Mouse (Mus musculus) megakaryocyte, embryonic 14.5 days (primary cell): ENCODE results near the gene Cpe. TPM values are rescaled to one million over a fixed set of nuclear protein-coding genes. Genes with fewer than 3 reads are reported as not detected.

Source experiments
- H3K27me3 ChIP-seq: replicated peaks from 2 replicates; pipeline ENCODE3; 2012; ENCODE audit warnings: inconsistent platforms
- H3K36me3 ChIP-seq: replicated peaks from 2 replicates; pipeline ENCODE3; 2012; ENCODE audit warnings: low read length, inconsistent platforms, mixed read lengths
- H3K4me1 ChIP-seq: 2 replicates; pipeline ENCODE4 v1.6.1; 2012; ENCODE audit warnings: inconsistent platforms
- H3K4me3 ChIP-seq: replicated peaks from 2 replicates; pipeline ENCODE3; 2012; ENCODE audit warnings: moderate library complexity, mild to moderate bottlenecking, inconsistent platforms
- H3K9me3 ChIP-seq: 2 replicates; pipeline ENCODE4 v1.6.1; 2012; ENCODE audit warnings: inconsistent platforms
- FLI1 ChIP-seq: IDR thresholded peaks from 2 replicates; pipeline ENCODE4 v1.6.1; 2012; ENCODE audit warnings: low read length, inconsistent platforms, mixed read lengths
- GATA1 ChIP-seq: IDR thresholded peaks from 3 replicates; pipeline ENCODE4 v1.6.1; 2012; ENCODE audit warnings: mixed read lengths, low read length, inconsistent platforms, borderline replicate concordance
- polyA plus RNA-seq: library from polyadenylated mRNA; stranded (reverse); fragments of >175 nt; gene quantifications from 2 replicates; pipeline ENCODE4 v1.2.3, GENCODE M21; 2012; ENCODE audit warnings: low replicate concordance; ENCODE audit not compliant: insufficient read depth

Cpe gene
- polyA plus RNA-seq, 1 experiment, result not detected

- Histone ChIP-seq H3K27me3 (no peaks in the 10 kb centered on the region), H3K36me3 (no peaks in the 10 kb centered on the region), H3K9me3 (no peaks in the 10 kb centered on the region), H3K4me1 (no peaks in the 10 kb centered on the region), H3K4me3 (no peak overlapping the region)
- TF ChIP-seq FLI1, result no peak
- no peak for TF ChIP-seq GATA1
These were observed 95.5 kb downstream of the Cpe start for GRCm38 (mm10) chr8:64597042-64597970.

GRCm38 (mm10) chr8:64596396-64596795, 96.5 kb downstream of the Cpe start:
- Histone ChIP-seq H3K9me3 (no peaks in the 10 kb centered on the region), H3K4me3 (no peak overlapping the region), H3K27me3 (no peaks in the 10 kb centered on the region), H3K36me3 (no peaks in the 10 kb centered on the region), H3K4me1 (no peaks in the 10 kb centered on the region)
- TF ChIP-seq GATA1, result no peak
- TF ChIP-seq FLI1, result no peak

GRCm38 (mm10) chr8:64590456-64590855, 102.4 kb downstream of the Cpe start:
- H3K4me3 ChIP-seq, result no peak overlapping the region
- no peak for TF ChIP-seq GATA1
- no peak for TF ChIP-seq FLI1
- no peaks in the 10 kb centered on the region for H3K36me3 ChIP-seq
- H3K9me3 ChIP-seq, result 0 out of 2 replicates have a peak, but pooled peaks cover 4% of the 10 kb centered on the region
- no peaks in the 10 kb centered on the region for H3K27me3 ChIP-seq
- no peaks in the 10 kb centered on the region for H3K4me1 ChIP-seq

GRCm38 (mm10) chr8:64582887-64583286, 110.0 kb downstream of the Cpe start:
- H3K9me3 ChIP-seq, result peaks cover 4% of the 10 kb centered on the region; the same call in 1 of the 2 replicates
- TF ChIP-seq FLI1, result no peak
- H3K36me3 ChIP-seq, result no peaks in the 10 kb centered on the region
- no peaks in the 10 kb centered on the region for H3K27me3 ChIP-seq
- no peak overlapping the region for H3K4me3 ChIP-seq
- no peaks in the 10 kb centered on the region for H3K4me1 ChIP-seq

- H3K27me3 ChIP-seq, result no peaks in the 10 kb centered on the region
- H3K36me3 ChIP-seq, result no peaks in the 10 kb centered on the region
- no peaks in the 10 kb centered on the region for H3K4me1 ChIP-seq
- no peak overlapping the region for H3K4me3 ChIP-seq
- peaks cover 14% of the 10 kb centered on the region for H3K9me3 ChIP-seq
- TF ChIP-seq FLI1, result no peak
- TF ChIP-seq GATA1, result no peak
These were observed 114.6 kb downstream of the Cpe start for GRCm38 (mm10) chr8:64578221-64578620.

- Histone ChIP-seq H3K4me1 (no peaks in the 10 kb centered on the region), H3K36me3 (no peaks in the 10 kb centered on the region)
- no peak for TF ChIP-seq FLI1
- TF ChIP-seq GATA1, result no peak
These were observed 117.9 kb downstream of the Cpe start for GRCm38 (mm10) chr8:64575001-64575400.

GRCm38 (mm10) chr8:64548054-64548850, 144.6 kb downstream of the Cpe start:
- Histone ChIP-seq H3K4me3 (no peak overlapping the region), H3K4me1 (no peaks in the 10 kb centered on the region), H3K27me3 (no peaks in the 10 kb centered on the region), H3K36me3 (no peaks in the 10 kb centered on the region), H3K9me3 (peaks cover 15% of the 10 kb centered on the region)
- TF ChIP-seq GATA1 (no peak), FLI1 (no peak)

More at GRCm38 (mm10) chr8:64575001-64575400, 117.9 kb downstream of the Cpe start:
- Histone ChIP-seq H3K27me3 (no peaks in the 10 kb centered on the region), H3K4me3 (no peak overlapping the region), H3K9me3 (peaks cover 14% of the 10 kb centered on the region)

GRCm38 (mm10) chr8:64543441-64543840, 149.4 kb downstream of the Cpe start:
- Histone ChIP-seq H3K4me1 (no peaks in the 10 kb centered on the region), H3K4me3 (no peak overlapping the region), H3K9me3 (peaks cover 22% of the 10 kb centered on the region), H3K27me3 (no peaks in the 10 kb centered on the region), H3K36me3 (no peaks in the 10 kb centered on the region)
- no peak for TF ChIP-seq GATA1
- no peak for TF ChIP-seq FLI1

Other genes starting within 250 kb of the Cpe start
- gene Msmo1, start 40.7 kb upstream of the Cpe start, polyA plus RNA-seq, result 6.4 TPM in 1 of 2 replicates, not detected in the other
- gene Klhl2, start 157.0 kb upstream of the Cpe start, polyA plus RNA-seq, result 2.4 TPM in 1 of 2 replicates, not detected in the other